Mouse (Mus musculus) limb, embryonic 13.5 days (tissue): ENCODE measurements at regions not wholly inside any gene's neighbourhood (a gene's known extent, or its start where the extent isn't known, plus 50 kb on each side); places are given as distances from the start of the nearest gene placed in this dataset.

Experiments used
- ATAC-seq: fragments of 200-750 bp; cut with Nextera tagmentation; 2 replicates; pipeline ENCODE4 v1.8.0; 2017; ENCODE audit warnings: low read depth, moderate number of reproducible peaks, moderate TSS enrichment; ENCODE audit not compliant: low FRiP score
- H3K27ac ChIP-seq: fragments of 300-500 bp; sonication (generic); 2 replicates; pipeline ENCODE4 v1.5.1; 2015; ENCODE audit warnings: inconsistent platforms, mild to moderate bottlenecking, moderate library complexity
- H3K27me3 ChIP-seq: fragments of 300-500 bp; sonication (generic); 2 replicates; pipeline ENCODE4 v1.6.1; 2015; ENCODE audit warnings: mild to moderate bottlenecking, inconsistent platforms
- H3K36me3 ChIP-seq: fragments of 300-500 bp; sonication (generic); 2 replicates; pipeline ENCODE4 v1.6.1; 2015; ENCODE audit warnings: inconsistent platforms, mild to moderate bottlenecking, moderate library complexity
- H3K4me1 ChIP-seq: fragments of 300-500 bp; sonication (generic); 2 replicates; pipeline ENCODE4 v1.6.1; 2015; ENCODE audit warnings: inconsistent platforms
- H3K4me2 ChIP-seq: fragments of 300-500 bp; sonication (generic); replicated peaks from 2 replicates; pipeline ENCODE4 v1.6.1; 2015; ENCODE audit warnings: inconsistent platforms, mild to moderate bottlenecking, moderate library complexity
- H3K4me3 ChIP-seq: fragments of 300-500 bp; sonication (generic); 2 replicates; pipeline ENCODE4 v1.5.1; 2015; ENCODE audit warnings: moderate library complexity, mild to moderate bottlenecking, inconsistent platforms
- H3K9ac ChIP-seq: fragments of 300-500 bp; sonication (generic); 2 replicates; pipeline ENCODE4 v1.6.1; 2015; ENCODE audit warnings: mild to moderate bottlenecking, inconsistent platforms
- H3K9me3 ChIP-seq: fragments of 300-500 bp; sonication (generic); 2 replicates; pipeline ENCODE4 v1.6.1; 2016; ENCODE audit warnings: inconsistent platforms
- WGBS: fragments of 180-500 bp; shearing (Covaris S2); methylation state at CpG from one replicate; pipeline ENCODE4 v1.1.7; 2015; 5-methylcytosine and 5-hydroxymethylcytosine counted together

DNA sequence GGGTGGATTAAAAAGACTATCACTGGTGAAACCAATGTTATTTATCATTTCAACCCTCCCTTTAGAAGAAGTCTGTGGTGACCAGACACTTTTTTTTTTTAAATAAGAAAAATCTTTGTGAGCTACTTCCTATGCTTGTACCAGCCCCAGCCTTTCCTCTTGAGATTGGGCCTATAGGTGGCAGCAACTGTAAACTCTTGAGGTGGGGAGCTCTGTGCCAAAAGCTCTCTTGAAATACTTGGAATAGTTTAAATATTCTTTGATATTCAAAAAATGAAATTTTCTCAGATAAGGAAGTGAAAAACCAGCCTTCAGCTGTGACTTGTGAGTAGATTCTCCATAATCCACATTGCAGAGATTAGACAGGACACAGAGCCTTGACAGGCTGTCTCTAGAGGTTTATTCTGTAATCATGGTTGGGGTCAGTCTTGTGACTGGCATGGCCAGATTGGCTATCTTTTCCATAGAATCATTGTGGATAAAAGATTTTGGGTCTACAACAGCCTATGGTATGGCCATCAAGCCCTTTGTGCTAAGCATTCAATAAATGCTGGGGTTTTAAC lies 216.7 kb downstream of the Ndfip2 start:
- Histone ChIP-seq H3K27ac (no peak overlapping the region), H3K36me3 (no peaks in the 10 kb centered on the region), H3K9me3 (no peaks in the 10 kb centered on the region), H3K9ac (no peak overlapping the region), H3K27me3 (no peaks in the 10 kb centered on the region), H3K4me1 (peaks cover under 1% of the 10 kb centered on the region), H3K4me3 (no peak overlapping the region), H3K4me2 (no peak overlapping the region)
- no peak for ATAC-seq

DNA sequence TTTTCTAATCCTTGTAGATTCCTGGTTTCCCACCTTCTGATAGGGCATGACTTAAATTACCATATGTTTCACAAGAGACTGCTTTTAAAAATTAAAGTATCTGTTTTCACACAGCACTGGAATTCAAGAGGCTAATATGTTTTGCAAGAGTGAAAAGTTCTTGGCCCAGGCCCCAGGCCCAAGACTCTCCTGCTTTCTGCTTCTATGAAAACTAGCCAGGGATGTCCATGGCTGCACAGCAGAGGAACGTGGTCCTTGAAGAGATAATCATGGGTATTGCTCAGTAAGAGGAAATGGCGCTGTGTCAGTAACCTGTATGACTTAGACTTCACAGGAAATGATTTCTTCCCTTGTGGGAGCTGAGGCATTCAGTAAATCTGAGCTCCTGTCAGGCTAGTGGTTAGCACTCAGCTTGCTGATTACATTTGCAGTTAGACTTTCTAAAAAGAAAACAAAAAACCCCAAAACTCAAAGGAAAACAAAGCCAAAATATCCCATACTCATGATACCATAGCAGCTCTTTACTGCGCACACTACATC lies 190.6 kb downstream of the Ndfip2 start:
- peak; percentile 46; the same call in 1 of the 2 replicates for ATAC-seq
- H3K27ac ChIP-seq = peak overlapping the region; percentile 22; the same call in 1 of the 2 replicates
- no peaks in the 10 kb centered on the region for H3K9me3 ChIP-seq
- no peaks in the 10 kb centered on the region for H3K27me3 ChIP-seq
- no peak overlapping the region for H3K4me2 ChIP-seq
- H3K36me3 ChIP-seq = no peaks in the 10 kb centered on the region
- WGBS = 61% methylated on average over 3 of the region's 3 CpGs
- no peak overlapping the region for H3K9ac ChIP-seq
- H3K4me3 ChIP-seq = no peak overlapping the region
- H3K4me1 ChIP-seq = peaks cover 16% of the 10 kb centered on the region

DNA sequence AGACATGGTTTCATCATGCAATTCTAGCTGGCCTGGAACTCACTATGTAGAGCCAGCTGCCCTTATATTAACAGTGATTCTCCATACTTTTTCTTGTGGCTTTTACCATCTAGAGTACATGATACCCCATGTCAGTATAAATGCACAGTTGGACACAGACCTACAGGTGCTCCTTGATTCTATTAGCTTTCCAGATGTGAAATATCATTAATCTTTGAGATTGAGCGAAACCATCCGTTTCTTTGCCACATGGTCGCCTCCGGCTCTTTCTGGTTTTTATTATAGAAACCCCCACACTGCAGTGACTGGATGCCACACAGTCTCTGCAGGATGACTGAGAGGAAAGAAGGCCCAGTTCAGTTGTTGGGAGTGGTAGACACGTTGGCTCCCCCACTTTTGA lies 188.7 kb downstream of the Ndfip2 start:
- peak; percentile 78; the same call in 1 of the 2 replicates for ATAC-seq
- 29% methylated on average over 5 of the region's 5 CpGs for WGBS
- no peaks in the 10 kb centered on the region for H3K27me3 ChIP-seq
- no peaks in the 10 kb centered on the region for H3K36me3 ChIP-seq
- no peak overlapping the region for H3K27ac ChIP-seq
- H3K9ac ChIP-seq = no peak overlapping the region
- H3K4me3 ChIP-seq = no peak overlapping the region
- H3K4me1 ChIP-seq = peaks cover 11% of the 10 kb centered on the region
- H3K4me2 ChIP-seq = no peak overlapping the region
- H3K9me3 ChIP-seq = no peaks in the 10 kb centered on the region

DNA sequence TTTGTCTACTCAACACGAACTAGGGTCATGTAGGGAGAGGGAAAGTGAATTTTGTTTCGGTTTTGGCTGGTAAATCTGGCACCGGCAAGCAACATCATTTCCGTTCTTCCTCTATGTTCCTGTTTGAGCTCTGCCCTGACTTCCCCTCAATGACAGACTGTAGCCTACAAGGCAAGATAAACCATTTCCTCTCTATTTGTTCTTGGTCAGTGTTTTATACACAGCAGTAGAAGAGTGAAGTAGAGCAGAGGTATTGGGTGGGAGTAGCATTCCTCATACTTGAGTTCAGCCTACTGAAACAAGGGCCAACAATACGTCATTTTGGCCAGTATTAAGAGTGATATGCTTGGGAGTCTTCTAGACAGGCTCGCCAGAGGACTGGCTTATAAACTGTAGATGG lies 177.0 kb downstream of the Ndfip2 start:
- H3K36me3 ChIP-seq = no peaks in the 10 kb centered on the region
- 88% methylated on average over 6 of the region's 6 CpGs for WGBS
- H3K27me3 ChIP-seq = no peaks in the 10 kb centered on the region
- no peak overlapping the region for H3K9ac ChIP-seq
- H3K27ac ChIP-seq = no peak overlapping the region
- H3K4me2 ChIP-seq = no peak overlapping the region
- no peak for ATAC-seq
- H3K4me3 ChIP-seq = no peak overlapping the region
- H3K9me3 ChIP-seq = no peaks in the 10 kb centered on the region
- peaks cover 10% of the 10 kb centered on the region for H3K4me1 ChIP-seq

DNA sequence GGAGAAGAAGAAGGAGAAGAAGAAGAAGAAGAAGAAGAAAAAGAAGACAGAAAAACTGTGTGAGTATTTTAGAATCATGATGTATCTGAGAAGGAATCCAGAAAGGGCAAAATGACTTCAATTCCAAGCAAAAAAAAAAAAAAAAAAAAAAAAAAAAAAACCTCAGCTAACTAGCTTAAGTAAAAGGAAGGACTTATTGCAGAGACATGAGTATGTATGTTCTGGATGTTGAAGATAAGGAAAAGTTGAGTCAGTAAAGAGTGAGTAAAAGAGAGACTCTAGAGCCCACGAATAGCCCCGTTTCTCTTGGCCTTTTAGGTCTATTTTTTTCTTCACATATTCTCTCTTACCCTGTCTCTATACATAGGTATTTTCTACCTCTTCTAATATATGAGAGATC lies 175.1 kb downstream of the Ndfip2 start:
- WGBS = 79% methylated on average over 2 of the region's 2 CpGs

DNA sequence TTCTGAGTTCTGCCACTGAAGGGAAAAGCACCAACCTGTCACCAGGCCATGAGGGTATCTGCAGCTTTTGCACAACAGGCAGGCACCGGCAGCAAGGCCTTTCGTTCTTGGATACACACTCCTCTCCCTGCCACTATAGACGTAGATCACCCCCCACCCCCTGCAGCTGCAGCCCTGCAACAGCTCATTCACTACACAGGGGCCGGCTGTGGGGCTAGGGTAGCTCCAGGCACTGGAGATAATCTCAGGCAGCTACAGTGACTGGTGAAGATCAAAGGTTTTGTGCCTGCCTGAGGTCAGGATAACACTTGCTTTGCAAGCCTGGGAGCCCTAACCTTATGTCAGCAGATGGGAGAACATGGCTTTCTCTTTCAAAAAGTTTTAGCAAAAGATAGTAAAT lies 174.3 kb downstream of the Ndfip2 start:
- H3K9me3 ChIP-seq = no peaks in the 10 kb centered on the region
- no peak overlapping the region for H3K4me2 ChIP-seq
- no peak overlapping the region for H3K4me3 ChIP-seq
- no peak overlapping the region for H3K27ac ChIP-seq
- H3K4me1 ChIP-seq = peaks cover 7% of the 10 kb centered on the region
- no peaks in the 10 kb centered on the region for H3K27me3 ChIP-seq
- H3K9ac ChIP-seq = no peak overlapping the region
- ATAC-seq = no peak
- H3K36me3 ChIP-seq = no peaks in the 10 kb centered on the region
- 4% methylated on average over 4 of the region's 4 CpGs for WGBS

More for the DNA sequence above, 175.1 kb downstream of the Ndfip2 start:
- no peak for ATAC-seq
- H3K4me2 ChIP-seq = no peak overlapping the region
- no peak overlapping the region for H3K9ac ChIP-seq
- H3K4me3 ChIP-seq = no peak overlapping the region
- no peaks in the 10 kb centered on the region for H3K36me3 ChIP-seq
- H3K27me3 ChIP-seq = no peaks in the 10 kb centered on the region
- no peak overlapping the region for H3K27ac ChIP-seq
- H3K9me3 ChIP-seq = no peaks in the 10 kb centered on the region
- peaks cover 6% of the 10 kb centered on the region for H3K4me1 ChIP-seq

DNA sequence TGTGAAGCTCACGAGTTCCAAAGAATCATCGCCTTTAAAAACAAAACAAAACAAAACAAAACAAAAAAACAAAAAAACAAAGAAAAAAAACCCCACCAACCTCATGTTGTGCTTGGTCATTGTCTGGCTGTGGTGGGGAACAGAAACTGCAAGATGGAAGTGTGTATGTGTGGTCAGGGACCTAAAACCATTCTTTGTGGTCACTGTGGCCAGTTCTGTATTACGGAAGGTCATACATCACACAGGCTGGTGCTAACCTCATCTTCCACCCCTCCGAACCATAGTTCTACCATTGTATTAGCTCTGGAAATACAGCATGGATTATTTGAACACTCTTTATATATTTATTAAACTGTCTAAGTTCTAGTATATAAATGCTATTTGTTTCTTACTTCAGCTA lies 173.2 kb downstream of the Ndfip2 start:
- Histone ChIP-seq H3K9me3 (no peaks in the 10 kb centered on the region), H3K4me1 (peaks cover 18% of the 10 kb centered on the region), H3K4me3 (no peak overlapping the region), H3K27ac (no peak overlapping the region), H3K4me2 (no peak overlapping the region), H3K36me3 (no peaks in the 10 kb centered on the region), H3K9ac (no peak overlapping the region), H3K27me3 (no peaks in the 10 kb centered on the region)
- ATAC-seq = no peak
- 92% methylated on average over 4 of the region's 4 CpGs for WGBS

DNA sequence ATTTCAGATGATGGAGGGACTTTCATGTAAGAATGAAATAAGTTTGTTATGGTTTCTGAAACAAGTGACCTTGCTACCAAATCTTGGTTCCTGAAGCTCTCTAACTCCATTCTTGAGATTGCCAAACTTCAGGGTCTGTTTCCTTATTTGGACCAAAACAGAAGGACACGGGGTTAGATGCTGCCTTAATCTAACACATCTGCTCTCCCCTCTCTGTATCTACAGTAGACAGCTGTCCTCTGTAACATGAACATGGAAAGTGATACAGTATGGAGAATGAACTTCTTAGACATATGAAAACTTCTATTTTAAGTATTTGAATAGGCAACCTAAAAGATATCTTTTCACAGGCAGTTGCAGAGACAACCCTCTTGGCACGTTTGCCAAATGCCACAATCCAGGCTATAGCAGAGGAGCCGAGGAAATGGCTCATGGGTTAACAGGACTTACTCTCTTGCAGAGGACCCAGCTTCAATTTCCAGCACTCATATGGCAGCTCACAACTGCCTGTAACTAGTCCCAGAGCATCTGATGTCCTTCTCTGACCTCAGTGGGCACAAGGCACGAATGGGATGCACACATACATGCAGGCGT lies 171.4 kb downstream of the Ndfip2 start:
- WGBS = 69% methylated on average over 5 of the region's 5 CpGs
- H3K4me1 ChIP-seq = peaks cover 25% of the 10 kb centered on the region
- no peaks in the 10 kb centered on the region for H3K36me3 ChIP-seq
- H3K4me3 ChIP-seq = no peak overlapping the region
- H3K27me3 ChIP-seq = no peaks in the 10 kb centered on the region
- H3K9ac ChIP-seq = no peak overlapping the region
- H3K27ac ChIP-seq = no peak overlapping the region
- no peaks in the 10 kb centered on the region for H3K9me3 ChIP-seq
- H3K4me2 ChIP-seq = no peak overlapping the region
- ATAC-seq = peak; percentile 68

DNA sequence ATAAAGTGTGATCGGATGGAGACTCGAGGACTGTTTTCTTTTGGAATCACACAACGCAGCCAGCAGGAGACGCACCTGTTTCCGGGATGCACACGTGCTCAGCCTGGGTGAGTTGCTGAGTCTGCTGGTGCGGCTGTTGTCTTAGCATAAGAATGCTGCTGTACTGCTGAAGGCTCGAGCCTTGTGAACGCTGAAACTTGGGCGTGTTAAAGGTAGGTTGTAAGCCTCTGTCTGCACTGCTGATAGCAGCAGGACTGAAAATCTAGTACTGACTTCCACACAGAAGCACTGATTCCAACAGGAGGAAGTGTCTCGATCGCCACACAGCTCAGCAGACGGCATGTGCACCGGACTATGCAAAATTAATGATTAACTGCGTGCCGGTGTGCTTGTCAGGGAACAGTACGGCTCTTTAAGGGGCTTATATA lies 169.1 kb downstream of the Ndfip2 start:
- no peaks in the 10 kb centered on the region for H3K27me3 ChIP-seq
- peaks cover 22% of the 10 kb centered on the region for H3K4me1 ChIP-seq
- ATAC-seq = peak; percentile 48; the same call in 1 of the 2 replicates
- no peaks in the 10 kb centered on the region for H3K36me3 ChIP-seq
- 31% methylated on average over 17 of the region's 17 CpGs for WGBS
- no peaks in the 10 kb centered on the region for H3K9me3 ChIP-seq
- H3K4me3 ChIP-seq = peak overlapping the region; percentile 18; the same call in 1 of the 2 replicates
- peak overlapping the region; percentile 56 for H3K4me2 ChIP-seq
- H3K27ac ChIP-seq = peak overlapping the region; percentile 48; the same call in 1 of the 2 replicates
- no peak overlapping the region for H3K9ac ChIP-seq

DNA sequence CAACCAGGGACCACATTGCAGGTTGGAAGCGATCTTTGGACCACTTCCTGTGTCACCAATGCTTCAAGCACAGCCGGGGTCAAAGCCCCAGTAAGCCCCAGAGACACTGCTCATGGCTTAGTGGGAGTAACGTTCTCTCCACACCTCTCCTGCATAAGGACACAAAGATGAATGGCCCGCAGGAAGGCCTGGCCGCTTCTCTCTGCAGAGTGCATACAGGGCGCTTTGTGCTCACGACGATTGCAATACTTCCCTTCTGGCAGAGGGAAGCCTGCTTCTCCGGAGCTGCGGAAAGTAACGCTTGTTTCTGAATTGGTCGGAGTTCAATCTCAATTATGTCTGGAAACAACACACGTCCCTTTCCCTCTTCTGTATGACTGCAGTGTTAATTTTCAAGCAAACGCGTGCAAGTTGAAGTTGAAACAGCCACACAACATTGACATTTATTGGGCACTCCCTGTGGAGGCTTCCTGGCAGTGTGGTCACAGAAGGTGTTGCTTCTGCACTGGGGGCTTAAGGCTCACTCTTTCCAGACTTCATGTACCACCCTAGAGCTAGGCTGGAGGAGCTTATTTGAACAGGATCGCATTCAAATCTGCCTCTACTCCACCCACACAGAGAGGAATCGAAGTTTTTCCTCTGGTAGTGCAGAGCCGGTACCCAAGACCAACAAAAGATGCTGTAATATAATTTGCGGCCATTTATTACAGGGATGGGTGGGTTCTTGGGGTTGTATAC lies 168.4 kb downstream of the Ndfip2 start:
- H3K4me1 ChIP-seq = peaks cover 20% of the 10 kb centered on the region
- 40% methylated on average over 19 of the region's 19 CpGs for WGBS
- no peaks in the 10 kb centered on the region for H3K9me3 ChIP-seq
- no peaks in the 10 kb centered on the region for H3K36me3 ChIP-seq
- H3K4me2 ChIP-seq = peak overlapping the region; percentile 56
- H3K4me3 ChIP-seq = 0 out of 2 replicates have a peak overlapping the region, but pooled peaks have one; percentile 18
- no peaks in the 10 kb centered on the region for H3K27me3 ChIP-seq
- ATAC-seq = peak; percentile 87
- H3K27ac ChIP-seq = peak overlapping the region; percentile 76
- H3K9ac ChIP-seq = peak overlapping the region; percentile 43; the same call in 1 of the 2 replicates

DNA sequence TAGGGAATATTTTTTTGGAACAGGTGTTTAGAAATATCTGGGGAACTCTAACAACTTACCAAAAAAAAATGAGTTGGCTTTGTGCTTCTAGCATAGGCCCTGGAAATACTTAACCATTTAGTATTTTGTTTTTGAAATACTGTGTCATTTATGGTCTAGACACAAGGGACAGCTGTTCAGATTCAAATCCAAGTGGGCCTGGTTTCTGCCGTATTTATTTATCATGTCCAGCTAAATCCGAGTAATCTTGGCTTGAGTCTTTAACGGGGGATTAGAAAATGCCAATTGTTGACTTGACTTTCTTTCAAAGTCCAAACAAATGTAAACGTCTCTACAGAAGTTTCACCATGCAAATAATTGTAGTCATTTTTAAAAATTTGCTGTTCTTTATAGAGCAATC lies 159.6 kb downstream of the Ndfip2 start:
- H3K9ac ChIP-seq = no peak overlapping the region
- H3K27ac ChIP-seq = no peak overlapping the region
- no peaks in the 10 kb centered on the region for H3K36me3 ChIP-seq
- no peaks in the 10 kb centered on the region for H3K27me3 ChIP-seq
- H3K4me3 ChIP-seq = no peak overlapping the region
- no peaks in the 10 kb centered on the region for H3K9me3 ChIP-seq
- H3K4me1 ChIP-seq = peaks cover 7% of the 10 kb centered on the region
- no peak overlapping the region for H3K4me2 ChIP-seq
- WGBS = 48% methylated on average over 4 of the region's 4 CpGs
- no peak for ATAC-seq

DNA sequence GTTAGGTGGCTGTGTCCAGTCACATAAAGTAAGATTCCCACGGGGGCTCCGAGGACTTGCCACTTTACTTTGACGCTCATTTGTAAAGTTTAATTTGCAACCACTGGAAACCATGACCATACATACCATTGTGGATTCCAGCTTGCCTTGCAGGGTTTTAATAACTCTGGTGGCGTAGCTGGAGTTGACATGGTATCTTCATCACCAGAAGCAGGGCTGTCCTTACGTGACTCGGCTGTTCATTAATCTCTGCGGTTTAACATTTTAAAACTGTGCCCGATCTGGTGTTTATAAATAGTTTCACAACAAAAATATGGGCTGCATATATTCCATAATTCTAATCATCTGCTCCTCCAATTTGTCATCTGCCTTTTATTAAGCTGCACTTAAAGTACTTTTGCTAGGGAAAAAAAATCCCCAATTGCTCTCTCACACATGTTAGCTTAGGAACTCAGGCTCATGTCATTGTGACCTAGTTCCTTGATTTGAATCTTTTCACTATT lies 159.1 kb downstream of the Ndfip2 start:
- Histone ChIP-seq H3K27ac (peak overlapping the region; percentile 34; the same call in 1 of the 2 replicates), H3K27me3 (no peaks in the 10 kb centered on the region), H3K9ac (no peak overlapping the region), H3K36me3 (no peaks in the 10 kb centered on the region), H3K9me3 (no peaks in the 10 kb centered on the region), H3K4me3 (no peak overlapping the region), H3K4me1 (peaks cover 7% of the 10 kb centered on the region), H3K4me2 (0 out of 2 replicates have a peak overlapping the region, but pooled peaks have one; percentile 14)
- ATAC-seq = no peak
- WGBS = 25% methylated on average over 8 of the region's 8 CpGs
